Mouse (Mus musculus) layer of hippocampus, postnatal 14 days (tissue): ENCODE data around the gene Hspa4. TPM values are rescaled to one million over a fixed set of nuclear protein-coding genes. Genes with fewer than 3 reads are reported as not detected.
"Not testable (repeated sequence)": the region's sequence is repeated elsewhere in the genome, so short reads cannot be mapped to it uniquely, and the experiment has no call there.

Experiments used
- DNase-seq, 2 experiments: peaks; one replicate each; pipeline ENCODE4 v3.0.0; 2021 to 2022; ENCODE audit warnings: low spot score in 2 of 2, mixed read lengths in 1 of 2
- total RNA-seq, 2 experiments: library from RNA; stranded (reverse); gene quantifications; 2 replicates each; pipeline ENCODE4 v1.2.3; 2021

Hspa4 gene
- total RNA-seq, 2 experiments from 2014 or later, result 177 to 192 TPM

DNA sequence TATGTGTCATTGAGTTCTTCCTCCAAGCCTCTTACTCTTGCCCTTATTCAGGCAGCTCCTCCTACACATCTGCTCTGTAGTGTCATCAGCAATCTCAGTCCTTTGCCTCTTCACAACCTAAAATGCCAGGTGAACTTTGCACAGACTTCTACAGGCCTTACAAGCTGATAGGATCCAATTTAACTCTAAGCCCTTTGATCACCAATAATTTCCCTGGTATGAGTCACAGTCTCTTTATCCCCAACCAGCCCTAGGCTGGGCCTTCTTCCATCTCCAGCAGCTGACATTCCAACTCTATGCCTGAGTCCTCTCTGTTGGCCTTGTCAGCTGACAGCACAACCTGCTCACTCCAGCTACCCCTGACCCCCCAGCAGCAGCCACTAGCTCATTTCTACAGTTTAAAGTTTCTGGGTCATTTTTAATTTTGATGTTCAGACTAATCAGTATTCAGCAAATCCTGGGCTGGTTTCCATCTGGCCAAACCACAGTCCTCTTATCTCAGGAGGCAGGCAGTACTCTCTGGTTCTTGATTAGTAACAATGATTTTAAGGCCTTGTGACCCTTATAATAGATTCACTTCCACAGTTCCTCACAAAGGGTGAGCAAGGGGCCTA, 8.1 kb upstream of the Hspa4 start:
- DNase-seq, result no peak

DNA sequence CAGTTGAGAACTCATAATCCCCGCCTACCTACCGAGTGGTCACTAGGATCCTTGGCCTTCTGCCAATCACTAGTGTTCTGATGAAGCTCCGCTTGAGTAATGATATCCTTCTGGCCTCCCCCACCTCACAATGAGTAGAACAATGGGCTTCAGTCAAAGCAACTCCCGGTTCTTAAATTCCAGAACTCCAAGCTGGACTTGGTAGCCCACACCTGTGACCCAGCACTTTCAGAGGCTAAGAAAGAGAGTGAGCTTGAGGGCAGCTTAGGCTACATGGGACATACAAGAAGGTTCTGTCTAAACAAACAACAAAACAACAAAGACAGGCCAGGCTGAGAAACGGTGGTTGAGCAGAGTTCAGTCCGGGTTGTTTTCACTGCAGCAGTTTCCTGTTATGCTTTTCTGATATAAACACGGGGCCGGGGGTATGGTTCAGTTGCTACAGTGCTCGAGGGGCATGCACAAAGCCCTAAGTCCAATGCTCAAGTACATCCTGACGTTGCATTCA, 7.4 kb upstream of the Hspa4 start:
- DNase-seq, result no peak

DNA sequence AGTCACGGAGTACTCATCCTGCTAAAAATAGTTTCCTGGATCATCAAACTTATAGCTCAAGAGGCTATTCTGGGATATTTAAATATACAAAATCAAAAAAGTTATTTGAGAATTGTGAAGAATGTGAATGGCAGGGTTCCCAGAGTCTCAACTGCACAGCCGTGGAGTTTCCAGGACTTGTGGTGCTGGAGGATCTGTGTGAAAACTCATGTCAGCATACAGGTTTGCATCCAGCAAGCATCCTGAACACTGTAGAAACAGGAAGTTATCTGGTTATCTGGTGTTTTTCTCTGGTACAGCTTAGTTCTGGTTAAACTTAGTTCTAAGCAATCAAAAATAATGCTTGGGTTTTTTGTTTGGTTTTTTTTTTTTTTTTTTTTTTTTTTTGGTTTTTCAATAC, 6.7 kb upstream of the Hspa4 start:
- DNase-seq, result no peak

DNA sequence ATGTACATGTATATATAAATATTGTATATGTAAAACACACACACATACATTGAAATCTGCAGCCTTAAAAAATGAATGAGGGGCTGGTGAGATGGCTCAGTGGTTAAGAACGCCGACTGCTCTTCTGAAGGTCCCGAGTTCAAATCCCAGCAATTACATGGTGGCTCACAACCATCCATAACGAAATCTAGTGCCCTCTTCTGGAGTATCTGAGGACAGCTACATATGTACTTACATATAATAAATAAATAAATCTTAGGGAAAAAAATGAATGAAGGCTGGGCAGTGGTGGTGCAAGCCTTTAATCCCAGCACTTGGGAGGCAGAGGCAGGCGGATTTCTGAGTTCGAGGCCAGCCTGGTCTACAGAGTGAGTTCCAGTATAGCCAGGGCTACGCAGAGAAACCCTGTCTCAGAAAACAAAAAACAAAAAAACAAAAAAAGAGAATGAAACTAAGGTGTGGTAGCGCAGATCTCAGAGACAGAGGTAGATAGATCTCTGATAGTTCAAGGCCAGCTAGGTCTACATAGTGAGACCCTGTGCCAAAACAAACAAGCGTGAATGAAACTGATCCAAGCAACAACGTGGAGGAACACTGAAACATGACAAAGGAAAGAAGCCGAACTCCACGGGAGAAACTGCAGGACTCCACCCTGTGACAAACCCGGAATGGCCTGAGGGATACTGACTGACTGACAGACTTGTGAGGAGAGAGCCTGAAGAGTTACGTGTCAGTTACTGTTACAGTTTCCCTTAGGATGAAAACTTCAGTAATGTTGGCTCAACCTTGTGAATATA, 4.0 kb upstream of the Hspa4 start:
- no peak for DNase-seq

DNA sequence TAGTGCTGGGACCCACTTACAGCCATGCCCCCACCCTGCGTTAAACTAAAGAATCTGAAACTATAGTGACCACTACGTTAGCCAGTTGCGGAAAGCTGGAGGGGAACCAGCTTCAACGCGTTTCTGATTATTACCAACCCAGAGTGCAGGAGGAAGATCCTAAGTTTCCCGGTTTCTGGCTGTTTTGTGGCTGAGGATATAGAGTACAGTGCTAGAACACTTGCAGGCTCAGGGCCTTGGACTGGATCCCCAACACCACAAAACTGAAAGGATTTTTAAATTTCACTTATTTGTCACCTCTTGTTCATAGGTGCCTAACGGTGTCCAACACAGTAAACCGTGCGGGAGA, 884 bp upstream of the Hspa4 start:
- DNase-seq, result no peak

DNA sequence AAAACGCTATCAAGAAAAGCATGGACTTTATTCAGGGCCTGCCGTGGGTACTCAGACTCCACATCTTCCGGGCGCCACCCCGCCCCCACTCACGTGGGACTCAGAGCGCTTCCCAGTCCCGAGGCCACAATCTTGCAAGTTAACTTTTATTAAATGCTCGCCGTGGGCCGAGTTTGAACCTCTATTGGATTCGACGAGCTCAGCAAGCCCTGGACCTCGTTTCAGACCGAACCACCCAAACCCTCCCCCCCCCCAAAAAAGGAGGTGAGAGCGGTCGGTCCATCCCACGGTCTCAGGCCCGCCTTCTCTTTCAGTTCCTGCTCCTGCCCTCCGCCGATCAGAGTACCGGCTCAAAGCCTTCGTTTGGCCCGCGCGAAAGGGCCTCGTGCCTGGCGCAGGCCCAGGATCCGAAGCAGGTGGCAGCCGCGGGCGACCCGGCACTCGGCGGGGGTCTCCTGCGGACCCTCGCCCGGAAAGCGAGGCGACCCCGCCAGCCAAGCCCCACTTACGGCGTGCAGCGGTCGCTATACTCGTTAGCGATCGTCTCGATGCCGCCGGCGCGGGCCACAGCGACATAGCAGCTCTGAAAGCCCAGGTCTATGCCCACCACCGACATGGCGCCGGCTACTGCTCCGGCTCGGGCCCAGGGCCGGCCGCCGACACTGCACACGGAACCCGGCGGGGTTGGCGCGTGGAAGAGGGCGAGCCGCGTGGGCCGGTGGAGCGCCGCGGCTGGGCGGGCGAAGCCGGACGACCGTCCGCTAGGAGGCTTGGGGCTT, 517 bp downstream of the Hspa4 start:
- peak; percentile 46 to 54 for DNase-seq

DNA sequence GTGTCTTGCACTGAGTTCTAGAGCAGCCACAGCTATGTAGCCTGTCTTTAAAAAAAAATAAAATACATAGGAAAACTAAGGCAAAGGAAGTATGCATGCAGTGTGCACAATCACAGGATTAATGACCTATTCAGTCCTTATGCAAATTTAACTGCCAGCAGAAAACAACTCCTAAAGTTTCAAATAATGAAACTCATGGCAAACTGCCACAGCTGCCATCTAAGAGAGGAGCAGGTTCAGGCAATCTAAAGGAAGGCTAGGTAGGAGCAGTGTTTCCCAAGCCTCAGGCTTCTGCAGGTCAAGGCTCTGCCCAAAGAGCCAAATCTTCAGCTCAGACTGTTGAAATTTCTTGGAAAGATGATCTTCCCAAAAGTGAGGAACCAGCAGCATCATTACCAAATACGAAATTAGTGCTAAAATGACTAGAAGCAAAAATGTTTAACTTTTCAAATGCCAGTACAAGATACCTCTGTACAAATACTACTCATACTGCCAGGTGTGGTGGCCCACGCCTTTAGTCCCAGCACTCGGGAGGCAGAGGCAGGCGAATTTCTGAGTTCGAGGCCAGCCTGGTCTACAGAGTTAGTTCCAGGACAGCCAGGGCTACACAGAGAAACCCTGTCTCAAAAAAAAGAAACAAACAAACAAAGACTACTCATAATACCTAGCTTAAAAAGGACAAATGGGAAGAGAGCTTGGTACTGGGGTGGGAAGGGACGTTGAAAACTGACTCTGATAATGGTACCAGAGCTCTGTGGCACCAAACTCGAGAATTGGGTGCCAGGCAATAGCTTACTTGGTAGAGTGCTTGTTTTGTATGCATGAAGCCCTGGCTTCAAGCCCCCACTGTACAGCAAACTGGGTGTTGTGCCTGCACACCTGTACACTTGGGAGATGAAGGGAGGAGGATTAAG, 2.1 kb downstream of the Hspa4 start:
- no peak for DNase-seq

DNA sequence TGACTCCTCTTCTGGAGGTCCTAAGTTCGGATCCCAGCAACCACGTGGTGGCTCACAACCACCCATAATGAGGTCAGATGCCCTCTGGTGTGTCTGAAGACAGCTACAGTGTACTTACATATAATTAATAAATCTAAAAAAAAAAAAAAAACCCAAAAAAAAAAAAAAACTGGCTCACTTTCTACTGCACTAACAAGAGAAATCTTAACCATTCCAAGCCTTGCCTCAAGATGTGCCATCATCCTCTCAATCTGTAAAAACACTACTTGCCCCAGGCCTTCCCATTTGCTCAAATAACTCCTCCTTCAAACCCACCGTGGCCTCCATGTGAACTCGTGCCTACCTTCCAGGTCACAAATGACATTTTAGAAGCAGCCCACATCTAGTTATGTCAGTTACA, 3.4 kb downstream of the Hspa4 start:
- DNase-seq, result no peak

DNA sequence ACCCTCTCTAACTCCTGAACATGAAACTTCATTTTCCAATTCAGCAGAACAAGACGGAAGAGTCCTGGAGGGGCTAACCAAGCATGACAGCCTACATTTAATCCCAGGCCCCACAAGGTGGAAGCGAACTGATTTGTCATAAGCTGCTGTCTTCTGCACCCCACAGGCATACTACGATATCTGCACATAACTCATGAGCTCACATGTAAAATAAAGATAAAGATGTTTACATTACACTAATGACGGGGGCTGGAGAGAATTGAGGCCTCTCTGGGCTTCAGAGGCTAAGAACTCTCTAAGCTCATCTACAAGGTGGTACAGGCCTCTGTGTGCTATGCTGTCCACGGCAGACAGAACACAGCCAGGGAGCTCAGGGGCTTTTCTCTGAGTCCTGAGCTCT, 5.8 kb downstream of the Hspa4 start:
- DNase-seq, result no peak

DNA sequence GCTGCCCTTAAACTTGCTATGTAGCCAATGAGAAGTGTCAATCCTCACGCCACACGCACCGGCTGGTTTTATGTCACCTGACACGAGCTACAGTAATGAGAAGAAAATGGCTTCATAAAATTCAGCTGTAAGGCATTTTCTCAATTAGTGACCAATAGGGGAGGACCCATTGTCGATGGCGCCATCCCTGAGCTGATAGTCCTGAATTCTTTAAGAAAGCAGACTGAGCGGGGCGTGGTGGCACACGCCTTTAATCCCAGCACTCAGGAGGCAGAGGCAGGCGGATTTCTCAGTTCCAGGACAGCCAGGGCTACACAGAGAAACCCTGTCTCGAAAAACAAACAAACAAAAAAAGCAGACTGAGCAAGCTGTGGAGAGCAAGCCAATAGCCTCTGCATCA, 9.4 kb downstream of the Hspa4 start:
- no peak for DNase-seq

DNA sequence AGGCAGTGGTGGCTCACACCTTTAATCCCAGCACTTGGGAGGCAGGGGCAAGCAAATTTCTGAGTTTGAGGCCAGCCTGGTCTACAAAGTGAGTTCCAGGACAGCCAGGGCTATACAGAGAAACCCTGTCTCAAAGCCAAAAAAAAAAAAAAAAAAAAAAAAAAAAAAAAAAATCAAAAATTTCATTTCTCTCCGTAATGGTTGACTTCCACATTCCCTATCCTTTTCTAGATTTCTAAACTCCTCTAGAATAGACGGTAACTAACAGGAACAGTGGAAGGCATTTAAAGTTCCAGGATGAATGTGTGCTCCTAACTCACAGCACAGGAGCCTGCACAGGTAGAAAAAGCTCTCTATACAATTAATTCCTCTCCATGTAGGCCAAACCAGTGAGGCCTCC, 10.1 kb downstream of the Hspa4 start:
- DNase-seq, result not testable (repeated sequence)

DNA sequence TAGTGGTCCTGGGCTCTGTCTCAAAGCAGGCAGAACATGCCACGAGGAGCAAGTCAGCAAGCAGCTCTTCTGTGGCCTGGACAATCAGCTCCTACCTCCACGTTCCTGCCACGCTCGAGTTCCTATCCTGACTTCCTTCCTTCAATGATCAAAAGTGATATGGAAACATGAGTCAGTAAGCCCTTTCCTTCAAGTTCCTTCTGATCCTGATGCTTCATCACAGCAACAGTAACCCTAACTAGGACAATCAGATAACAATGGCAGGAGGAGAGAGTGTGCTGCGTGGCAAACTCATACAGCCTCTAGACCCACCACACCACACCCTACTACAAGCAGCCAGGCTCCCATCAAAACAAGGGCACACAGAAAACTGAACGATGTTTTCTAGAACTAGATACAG, 14.4 kb downstream of the Hspa4 start:
- DNase-seq, result no peak

DNA sequence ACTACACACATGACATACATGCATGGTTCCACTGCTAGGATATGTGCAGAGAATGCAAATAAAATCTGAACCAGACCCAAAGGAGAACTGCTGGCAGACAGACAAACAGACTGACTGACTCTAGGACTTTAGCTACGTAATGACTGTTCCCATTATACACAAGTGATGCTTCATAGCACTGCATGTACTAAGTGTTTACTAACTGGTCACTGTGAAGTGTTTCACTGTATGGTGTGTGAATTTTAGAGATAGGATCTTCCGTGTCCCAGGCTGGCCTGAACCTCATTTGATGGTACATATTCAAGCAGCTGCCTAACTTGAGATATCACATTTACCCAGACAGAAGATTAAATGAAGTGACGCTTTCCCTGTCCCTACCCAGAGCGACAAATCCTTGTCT, 21.8 kb downstream of the Hspa4 start:
- no peak for DNase-seq

DNA sequence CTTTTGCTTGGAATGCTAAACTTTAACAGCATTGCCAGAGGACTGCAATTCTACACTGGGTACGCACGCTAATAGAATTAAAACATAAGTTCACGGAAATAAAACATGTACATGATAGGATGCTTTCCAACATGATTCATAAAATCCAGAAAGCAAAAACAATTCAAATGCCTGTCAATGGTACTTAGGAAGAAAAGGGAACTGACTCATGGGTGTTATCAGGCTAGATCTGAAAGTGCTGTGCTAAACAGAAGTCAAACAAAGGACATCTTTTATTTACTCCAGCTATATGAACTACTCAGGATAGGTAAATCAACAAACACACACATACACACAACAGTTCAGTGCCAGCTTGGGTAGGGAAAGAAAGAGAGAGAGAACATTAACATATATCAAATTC, 24.9 kb downstream of the Hspa4 start:
- no peak for DNase-seq

DNA sequence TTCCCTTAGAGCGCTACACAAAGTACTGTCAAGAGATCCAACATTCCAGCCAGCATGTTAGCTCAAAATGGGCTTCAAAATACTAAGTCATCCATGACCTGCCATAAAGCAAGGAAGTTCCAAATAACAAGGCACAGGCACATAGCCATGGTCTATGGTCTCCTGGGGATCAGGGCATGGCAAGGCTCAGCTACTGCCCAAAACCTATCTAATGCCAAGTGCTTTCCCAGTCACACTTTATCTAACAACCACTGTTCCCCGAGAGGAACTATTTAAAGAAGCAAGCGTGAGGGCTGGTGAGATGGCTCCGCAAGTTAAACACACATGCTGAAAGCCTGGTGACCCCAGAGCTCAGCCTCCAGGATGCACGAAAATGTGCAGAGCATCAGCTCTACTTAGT, 26.9 kb downstream of the Hspa4 start:
- no peak for DNase-seq

DNA sequence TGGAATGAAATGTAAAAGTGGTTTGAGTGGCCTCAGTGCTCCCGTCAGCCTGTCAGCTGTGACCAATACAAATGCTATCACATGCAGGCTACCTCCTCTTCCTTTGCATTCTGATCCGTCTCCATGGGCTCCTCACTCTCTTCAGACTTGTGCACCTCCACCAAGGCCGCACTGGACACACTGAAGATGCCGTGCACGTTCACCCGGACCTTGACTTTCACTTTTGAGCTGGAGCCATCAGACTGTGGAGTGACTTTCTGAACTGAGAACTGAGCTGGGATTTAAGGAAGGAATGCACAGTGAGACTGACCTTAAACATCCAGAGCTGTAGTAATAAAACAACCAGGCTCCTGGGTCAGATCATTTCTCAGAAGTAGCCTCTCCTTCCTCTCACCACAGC, 30.7 kb downstream of the Hspa4 start:
- DNase-seq, result no peak

DNA sequence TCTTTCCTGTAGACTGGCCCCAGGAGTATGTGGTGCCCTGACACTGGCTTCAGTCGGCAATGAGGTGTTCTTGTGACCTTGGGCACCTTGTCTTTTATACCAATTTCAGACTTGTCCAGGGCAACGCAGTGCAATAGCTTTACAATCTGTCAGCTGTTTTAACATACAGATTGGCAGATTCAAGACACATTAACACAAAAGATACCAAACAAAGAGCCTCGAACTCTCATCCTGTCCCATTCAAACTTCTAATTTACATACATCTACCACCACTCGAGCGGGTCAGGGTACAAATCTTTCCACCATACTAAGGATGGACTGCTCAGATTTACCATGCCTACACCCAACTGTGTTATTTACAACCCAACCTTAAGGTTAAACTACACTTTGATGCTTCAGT, 39.7 kb downstream of the Hspa4 start:
- no peak for DNase-seq

DNA sequence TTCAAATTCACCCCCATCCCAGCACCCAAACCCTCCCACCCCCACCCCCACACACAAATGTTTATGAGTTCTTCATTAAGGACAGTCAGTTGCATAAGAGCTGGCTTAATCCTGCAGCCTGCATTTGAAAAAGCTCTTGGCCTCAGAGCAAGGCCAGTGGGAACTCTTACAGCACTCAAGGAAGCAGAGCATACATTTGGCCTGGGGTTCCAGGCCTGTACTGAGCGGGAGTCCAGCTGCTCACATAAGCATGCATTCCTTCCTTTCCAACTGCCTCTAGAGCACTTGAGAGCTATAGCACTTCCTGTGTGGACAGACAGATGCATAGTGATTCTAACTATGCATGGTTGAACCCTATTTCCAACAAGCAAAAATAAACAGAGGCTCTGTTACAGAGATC, 40.2 kb downstream of the Hspa4 start:
- DNase-seq, result no peak

DNA sequence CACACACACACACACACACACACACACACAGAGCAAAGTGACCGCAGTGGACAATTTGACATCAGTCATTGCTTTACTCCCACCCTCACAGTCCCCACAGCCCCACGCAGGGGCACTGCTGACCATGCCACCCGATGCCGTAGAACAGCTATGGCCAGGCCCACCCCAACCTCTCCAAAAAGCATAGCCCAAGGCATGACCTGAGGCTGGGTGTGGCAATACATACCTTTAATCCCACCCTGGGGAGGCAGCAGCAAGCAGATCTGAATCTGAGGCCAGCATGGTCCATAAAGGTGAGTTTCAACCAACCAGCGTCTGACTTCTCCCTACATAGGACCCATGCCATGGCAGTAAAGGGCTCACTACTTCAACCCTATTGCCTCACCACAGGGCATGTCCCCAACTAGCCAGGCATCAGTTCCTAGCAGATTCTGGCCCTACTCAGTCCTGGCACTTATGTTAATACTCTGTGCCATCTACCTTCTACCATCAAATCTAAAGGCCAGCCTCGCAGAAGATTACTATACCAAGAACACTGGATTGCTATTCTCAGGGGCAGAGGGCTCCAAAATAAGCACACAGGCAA, 41.1 kb downstream of the Hspa4 start:
- no peak for DNase-seq

DNA sequence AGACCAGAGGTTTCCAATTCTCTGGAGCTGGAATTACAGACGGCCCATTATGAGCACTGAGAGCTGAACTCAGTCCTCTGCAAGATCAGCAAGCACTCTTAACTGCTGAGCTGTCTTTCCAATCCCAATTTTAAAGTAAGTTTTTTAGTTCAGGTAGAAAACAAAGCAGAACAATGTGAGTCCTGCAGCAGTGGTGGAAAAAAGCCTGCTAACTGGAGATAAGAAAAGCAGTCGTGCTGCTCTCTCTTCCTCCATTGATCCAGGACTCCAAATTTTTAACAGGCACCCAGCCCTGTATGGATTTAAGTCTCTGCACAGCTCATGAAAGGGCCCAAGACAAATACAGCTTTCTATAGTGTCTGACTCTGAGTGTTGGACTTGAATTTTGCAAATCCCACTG, 43.3 kb downstream of the Hspa4 start:
- DNase-seq, result no peak

DNA sequence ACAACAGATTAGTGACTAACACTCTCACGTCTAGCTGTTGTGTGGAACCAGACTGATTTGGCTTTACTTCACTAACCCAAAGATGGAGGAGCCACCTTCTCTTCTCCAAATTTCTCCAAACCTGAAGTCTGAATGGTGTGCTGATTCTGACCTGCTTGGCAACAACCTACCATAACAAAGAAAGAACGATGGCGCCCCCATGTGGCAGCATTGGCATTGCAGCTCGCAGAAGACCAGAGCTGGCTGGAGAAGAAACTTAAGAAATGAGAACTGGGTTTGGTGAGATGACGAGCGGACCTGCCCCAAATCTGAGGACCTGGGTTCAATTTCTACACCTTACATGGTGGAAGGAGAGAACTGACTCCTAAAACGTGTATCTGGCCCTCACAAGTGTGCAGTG, 45.3 kb downstream of the Hspa4 start:
- peak; percentile 86 to 87 for DNase-seq
